Mouse (Mus musculus) heart, embryonic 10.5 days (tissue): ENCODE results near the gene Gemin4. TPM values are rescaled to one million over a fixed set of nuclear protein-coding genes. Genes with fewer than 3 reads are reported as not detected.

ENCODE experiments used
- DNase-seq: peaks from one replicate; pipeline ENCODE4 v3.0.0-alpha.2; 2017; ENCODE audit warnings: low spot score
- H3K27ac ChIP-seq: fragments of 300-500 bp; sonication (generic); 2 replicates; pipeline ENCODE4 v1.5.1; 2016; ENCODE audit warnings: mild to moderate bottlenecking
- H3K27me3 ChIP-seq: fragments of 300-500 bp; sonication (generic); 2 replicates; pipeline ENCODE4 v1.6.1; 2016; ENCODE audit warnings: mild to moderate bottlenecking; ENCODE audit not compliant: poor library complexity, insufficient read depth, severe bottlenecking
- H3K36me3 ChIP-seq: fragments of 300-500 bp; sonication (generic); 2 replicates; pipeline ENCODE4 v1.6.1; 2016; ENCODE audit warnings: mild to moderate bottlenecking, moderate library complexity
- H3K4me1 ChIP-seq: fragments of 300-500 bp; sonication (generic); 2 replicates; pipeline ENCODE4 v1.6.1; 2016; ENCODE audit warnings: mild to moderate bottlenecking
- H3K4me3 ChIP-seq: fragments of 300-500 bp; sonication (generic); 2 replicates; pipeline ENCODE4 v1.5.1; 2016; ENCODE audit warnings: mild to moderate bottlenecking, moderate library complexity
- H3K9me3 ChIP-seq: fragments of 300-500 bp; sonication (generic); 2 replicates; pipeline ENCODE4 v1.6.1; 2016; ENCODE audit warnings: mild to moderate bottlenecking, moderate library complexity
- WGBS: fragments of 180-500 bp; shearing (Covaris S2); methylation state at CpG from one replicate; pipeline ENCODE4 v1.1.7; 2016; 5-methylcytosine and 5-hydroxymethylcytosine counted together
- polyA plus RNA-seq: library from polyadenylated mRNA; unstranded; fragments of >200 nt; fragmentation: Nextera tagmentation; extraction: Ambion mirVana; gene quantifications from 2 replicates; pipeline ENCODE4 v1.2.1, GENCODE M21; 2016

The Gemin4 gene
- polyA plus RNA-seq, 1 experiment from 2014 or later, result 42.1 TPM

- DNase-seq, result no peak
- Histone ChIP-seq H3K36me3 (peaks cover 22% of the 10 kb centered on the region), H3K27ac (no peak overlapping the region), H3K4me1 (no peaks in the 10 kb centered on the region), H3K9me3 (no peaks in the 10 kb centered on the region), H3K27me3 (no peaks in the 10 kb centered on the region), H3K4me3 (no peak overlapping the region)
- 86% methylated on average over 3 of the region's 3 CpGs for WGBS
Measured at GRCm38 (mm10) chr11:76168976-76169375, 48.5 kb downstream of the Gemin4 start.

- peaks cover 18% of the 10 kb centered on the region for H3K36me3 ChIP-seq
- 36% methylated on average over 5 of the region's 5 CpGs for WGBS
Measured at GRCm38 (mm10) chr11:76167079-76167765, 50.2 kb downstream of the Gemin4 start.

GRCm38 (mm10) chr11:76166657-76167056 is 50.8 kb downstream of the Gemin4 start:
- DNase-seq, result no peak
- no peak overlapping the region for H3K4me3 ChIP-seq
- H3K27ac ChIP-seq, result no peak overlapping the region
- 94% methylated on average over 4 of the region's 4 CpGs for whole genome bisulfite sequencing
- H3K36me3 ChIP-seq, result peaks cover 14% of the 10 kb centered on the region
- no peaks in the 10 kb centered on the region for H3K4me1 ChIP-seq
- H3K27me3 ChIP-seq, result no peaks in the 10 kb centered on the region
- H3K9me3 ChIP-seq, result no peaks in the 10 kb centered on the region

More at GRCm38 (mm10) chr11:76167079-76167765, 50.2 kb downstream of the Gemin4 start:
- H3K4me1 ChIP-seq, result no peaks in the 10 kb centered on the region
- H3K4me3 ChIP-seq, result no peak overlapping the region
- H3K27ac ChIP-seq, result no peak overlapping the region
- no peaks in the 10 kb centered on the region for H3K27me3 ChIP-seq
- no peak for DNase-seq
- no peaks in the 10 kb centered on the region for H3K9me3 ChIP-seq

Other genes starting within 250 kb of the Gemin4 start
- gene 1700016K19Rik, start 217.8 kb downstream of the Gemin4 start, polyA plus RNA-seq, result 0.16 TPM in 1 of 2 replicates, not detected in the other
- gene Rflnb, start 189.9 kb downstream of the Gemin4 start, polyA plus RNA-seq, result 8.4 and 13.3 TPM in 2 replicates
- gene Vps53, start 38.0 kb downstream of the Gemin4 start, polyA plus RNA-seq, result 35.1 and 37.7 TPM in 2 replicates
- gene Fam57a, start 38.0 kb downstream of the Gemin4 start, polyA plus RNA-seq, result 32.7 and 35.9 TPM in 2 replicates
- 0.80 and 1.1 TPM in 2 replicates for gene Dbil5, start 56 bp downstream of the Gemin4 start, polyA plus RNA-seq
- gene Mrm3, start 26.1 kb upstream of the Gemin4 start, polyA plus RNA-seq, result 27.8 and 29.1 TPM in 2 replicates
- gene Glod4, start 26.1 kb upstream of the Gemin4 start, polyA plus RNA-seq, result 126 and 135 TPM in 2 replicates
- gene Nxn, start 181.5 kb upstream of the Gemin4 start, polyA plus RNA-seq, result 27.9 and 34.5 TPM in 2 replicates
- 120 and 129 TPM in 2 replicates for gene Timm22, start 189.3 kb upstream of the Gemin4 start, polyA plus RNA-seq